Mouse (Mus musculus): ENCODE data around the gene Pgm2.

DNA sequence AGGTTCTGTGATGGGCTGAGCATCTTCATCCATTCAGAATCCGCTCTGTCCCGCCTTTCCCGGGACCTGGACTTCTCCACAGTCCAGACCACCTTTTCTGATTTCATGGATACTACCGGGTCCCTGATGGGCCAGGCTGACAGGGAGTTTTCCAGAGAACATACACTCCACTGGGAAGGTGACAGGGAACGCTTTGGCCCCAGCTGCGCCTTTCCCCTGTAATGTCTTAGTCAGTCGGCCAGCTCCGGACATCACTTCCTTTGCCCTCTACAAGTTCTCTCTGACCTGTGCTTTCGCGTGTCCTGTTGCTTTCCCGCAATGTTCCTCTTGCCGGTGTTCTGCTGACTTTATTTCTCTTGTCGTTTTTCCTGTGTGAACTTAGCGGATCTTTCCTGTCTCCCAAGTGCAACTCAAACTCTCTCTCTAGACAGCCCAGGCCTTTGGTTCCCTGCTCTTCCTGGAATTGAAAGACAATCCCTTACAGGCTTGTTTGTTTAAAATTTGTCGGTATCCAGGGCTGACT is 660 bp downstream of the Pgm2 start:
- TF ChIP-seq CTCF (IDR thresholded peaks at IDR 0.05; ENCODE audit: control insufficient read depth, insufficient read depth, insufficient replicate concordance, low read depth, low read length), result no peak
- TF ChIP-seq POLR2A (IDR thresholded peaks at IDR 0.05; ENCODE audit: control insufficient read depth, low read depth, low read length), result no peak
